Mouse (Mus musculus) erythroid progenitor cell, adult 5-6 weeks (primary cell): Measurements from ENCODE around the gene Rab3d. TPM values are rescaled to one million over a fixed set of nuclear protein-coding genes. Genes with fewer than 3 reads are reported as not detected.

Experiments
- ATAC-seq: replicated peaks from 2 replicates; pipeline ENCODE4 v1.8.0; 2016; ENCODE audit warnings: moderate number of reproducible peaks, mild to moderate bottlenecking, moderate TSS enrichment, inconsistent platforms; ENCODE audit not compliant: poor library complexity, low FRiP score, severe bottlenecking
- total RNA-seq, 2 experiments: library from RNA; stranded (forward) in 1 of 2; stranded (reverse) in 1 of 2; fragments of 150-400 nt in 1 of 2; fragments of 186-747, 209-891 nt in 1 of 2; gene quantifications; 2 replicates each; pipeline versions ENCODE4 v1.2.3 to v1.2.4; 2015 to 2017; ENCODE audit warnings: low replicate concordance in 2 of 2

Rab3d gene
- 3.8 and 7.2 TPM in 2 replicates for total RNA-seq (2015; ENCODE audit: low replicate concordance)
- 5.0 and 11.6 TPM in 2 replicates for total RNA-seq (2017; ENCODE audit: low replicate concordance)

GRCm38 (mm10) chr9:21918035-21918592 lies at the start of gene Rab3d:
Rab3d (minus strand) TSS chr9:21918192.
- ATAC-seq = peak; percentile 97

- ATAC-seq = peak; percentile 83
These were observed 45.4 kb upstream of the Rab3d start, which contains the start of gene Epor for GRCm38 (mm10) chr9:21963417-21963816. Epor (minus strand) TSS chr9:21963506.

GRCm38 (mm10) chr9:21962416-21963059 lies 44.5 kb upstream of the Rab3d start:
- ATAC-seq = peak; percentile 88

GRCm38 (mm10) chr9:21962010-21962409 lies 44.0 kb upstream of the Rab3d start:
- ATAC-seq = no peak

GRCm38 (mm10) chr9:21961366-21961980 lies 43.5 kb upstream of the Rab3d start:
- peak; percentile 9; the same call in 1 of the 2 replicates for ATAC-seq

GRCm38 (mm10) chr9:21960558-21961208 lies 42.7 kb upstream of the Rab3d start:
- no peak for ATAC-seq

GRCm38 (mm10) chr9:21960135-21960534 lies 42.1 kb upstream of the Rab3d start:
- ATAC-seq = no peak

GRCm38 (mm10) chr9:21959244-21959643 lies 41.3 kb upstream of the Rab3d start:
- no peak for ATAC-seq

GRCm38 (mm10) chr9:21958372-21958771 lies 40.4 kb upstream of the Rab3d start:
- ATAC-seq = no peak

GRCm38 (mm10) chr9:21955570-21956281 lies 37.7 kb upstream of the Rab3d start, which contains the start of gene Swsap1:
Swsap1 (plus strand) TSS chr9:21955755.
- peak; percentile 89 for ATAC-seq

- peak; percentile 60 for ATAC-seq
These were observed 37.2 kb upstream of the Rab3d start for GRCm38 (mm10) chr9:21955225-21955569.

- ATAC-seq = no peak
These were observed 36.6 kb upstream of the Rab3d start for GRCm38 (mm10) chr9:21954635-21955034.

GRCm38 (mm10) chr9:21953600-21953999 lies 35.6 kb upstream of the Rab3d start:
- no peak for ATAC-seq

- ATAC-seq = no peak
These were observed 34.0 kb upstream of the Rab3d start for GRCm38 (mm10) chr9:21951977-21952376.

GRCm38 (mm10) chr9:21950322-21950721 lies 32.3 kb upstream of the Rab3d start:
- peak; percentile 43; the same call in 1 of the 2 replicates for ATAC-seq

- no peak for ATAC-seq
These were observed 30.8 kb upstream of the Rab3d start for GRCm38 (mm10) chr9:21948790-21949189.

GRCm38 (mm10) chr9:21948146-21948545 lies 30.2 kb upstream of the Rab3d start:
- no peak for ATAC-seq

GRCm38 (mm10) chr9:21947540-21948130 lies 29.6 kb upstream of the Rab3d start:
- no peak for ATAC-seq

GRCm38 (mm10) chr9:21944267-21944666 lies 26.3 kb upstream of the Rab3d start:
- no peak for ATAC-seq

- no peak for ATAC-seq
These were observed 25.6 kb upstream of the Rab3d start for GRCm38 (mm10) chr9:21943638-21944037.
